Mouse (Mus musculus): ENCODE measurements around the gene Npc2.

Npc2 gene

GRCm38 (mm10) chr12:84772726-84773441, at the start of gene Npc2, which contains the start of gene Isca2:
TSS of gene Npc2 (minus strand) at chr12:84773152.
TSS of gene Isca2 (plus strand) at chr12:84773251.
- peak; percentile 87 to 92 for DNase-seq (ENCODE audit: low spot score in 2 of 2)

GRCm38 (mm10) chr12:84819236-84820168, 46.5 kb upstream of the Npc2 start:
- no peak for DNase-seq (ENCODE audit: low spot score in 2 of 2)

- DNase-seq (ENCODE audit: low spot score in 2 of 2): no peak
These were observed 45.5 kb upstream of the Npc2 start for GRCm38 (mm10) chr12:84818496-84818895.

GRCm38 (mm10) chr12:84814663-84815325, 41.8 kb upstream of the Npc2 start:
- no peak for DNase-seq (ENCODE audit: low spot score in 2 of 2)

GRCm38 (mm10) chr12:84813773-84814172, 40.8 kb upstream of the Npc2 start:
- no peak for DNase-seq (ENCODE audit: low spot score in 2 of 2)

GRCm38 (mm10) chr12:84812004-84812403, 39.1 kb upstream of the Npc2 start:
- DNase-seq (ENCODE audit: low spot score in 2 of 2): no peak

GRCm38 (mm10) chr12:84811510-84811909, 38.6 kb upstream of the Npc2 start:
- DNase-seq (ENCODE audit: low spot score in 2 of 2): no peak

- no peak for DNase-seq (ENCODE audit: low spot score in 2 of 2)
These were observed 37.9 kb upstream of the Npc2 start for GRCm38 (mm10) chr12:84810810-84811209.

- DNase-seq (ENCODE audit: low spot score in 2 of 2): no peak
These were observed 36.1 kb upstream of the Npc2 start for GRCm38 (mm10) chr12:84809033-84809432.

- no peak for DNase-seq (ENCODE audit: low spot score in 2 of 2)
These were observed 34.4 kb upstream of the Npc2 start for GRCm38 (mm10) chr12:84807351-84807750.

GRCm38 (mm10) chr12:84806726-84807125, 33.8 kb upstream of the Npc2 start:
- DNase-seq (ENCODE audit: low spot score in 2 of 2): no peak

GRCm38 (mm10) chr12:84806010-84806409, 33.1 kb upstream of the Npc2 start:
- DNase-seq (ENCODE audit: low spot score in 2 of 2): no peak

GRCm38 (mm10) chr12:84805228-84805842, 32.4 kb upstream of the Npc2 start:
- DNase-seq (ENCODE audit: low spot score in 2 of 2): no peak

- no peak for DNase-seq (ENCODE audit: low spot score in 2 of 2)
These were observed 29.7 kb upstream of the Npc2 start for GRCm38 (mm10) chr12:84802625-84803024.

- no peak for DNase-seq (ENCODE audit: low spot score in 2 of 2)
These were observed 28.7 kb upstream of the Npc2 start for GRCm38 (mm10) chr12:84801532-84802110.

GRCm38 (mm10) chr12:84800419-84800818, 27.5 kb upstream of the Npc2 start:
- DNase-seq (ENCODE audit: low spot score in 2 of 2): no peak

- DNase-seq (ENCODE audit: low spot score in 2 of 2): no peak
These were observed 26.1 kb upstream of the Npc2 start for GRCm38 (mm10) chr12:84799086-84799485.

GRCm38 (mm10) chr12:84794647-84795046, 21.7 kb upstream of the Npc2 start:
- no peak for DNase-seq (ENCODE audit: low spot score in 2 of 2)

- no peak for DNase-seq (ENCODE audit: low spot score in 2 of 2)
These were observed 19.7 kb upstream of the Npc2 start for GRCm38 (mm10) chr12:84792629-84793028.

- no peak for DNase-seq (ENCODE audit: low spot score in 2 of 2)
These were observed 17.9 kb upstream of the Npc2 start for GRCm38 (mm10) chr12:84790853-84791252.

- no peak for DNase-seq (ENCODE audit: low spot score in 2 of 2)
These were observed 13.1 kb upstream of the Npc2 start for GRCm38 (mm10) chr12:84786091-84786490.
